Mouse (Mus musculus) limb, embryonic 10.5 days (tissue): ENCODE results near the gene Lmx1a. TPM values are rescaled to one million over a fixed set of nuclear protein-coding genes. Genes with fewer than 3 reads are reported as not detected.

Source experiments
- DNase-seq: peaks from one replicate; pipeline ENCODE4 v3.0.0-alpha.2; 2017; ENCODE audit warnings: low spot score
- H3K27ac ChIP-seq: fragments of 300-500 bp; sonication (generic); 2 replicates; pipeline ENCODE4 v1.5.1; 2016; ENCODE audit warnings: mild to moderate bottlenecking
- H3K27me3 ChIP-seq: fragments of 300-500 bp; sonication (generic); 2 replicates; pipeline ENCODE4 v1.6.1; 2016; ENCODE audit warnings: low read depth, mild to moderate bottlenecking; ENCODE audit not compliant: poor library complexity, severe bottlenecking
- H3K36me3 ChIP-seq: fragments of 300-500 bp; sonication (generic); 2 replicates; pipeline ENCODE4 v1.6.1; 2016; ENCODE audit warnings: mild to moderate bottlenecking, moderate library complexity
- H3K4me1 ChIP-seq: fragments of 300-500 bp; sonication (generic); 2 replicates; pipeline ENCODE4 v1.6.1; 2016
- H3K4me3 ChIP-seq: fragments of 300-500 bp; sonication (generic); 2 replicates; pipeline ENCODE4 v1.5.1; 2016; ENCODE audit warnings: mild to moderate bottlenecking, moderate library complexity
- H3K9me3 ChIP-seq: fragments of 300-500 bp; sonication (generic); replicated peaks from 2 replicates; pipeline ENCODE4 v1.6.1; 2016; ENCODE audit warnings: mild to moderate bottlenecking
- WGBS: fragments of 180-500 bp; shearing (Covaris S2); methylation state at CpG from one replicate; pipeline ENCODE4 v1.1.7; 2016; 5-methylcytosine and 5-hydroxymethylcytosine counted together
- polyA plus RNA-seq: library from polyadenylated mRNA; unstranded; fragments of >200 nt; fragmentation: Nextera tagmentation; extraction: Ambion mirVana; gene quantifications from 2 replicates; pipeline ENCODE4 v1.2.1, GENCODE M21; 2016

Gene Lmx1a
- polyA plus RNA-seq, 1 experiment from 2014 or later: 1.2 TPM

- no peaks in the 10 kb centered on the region for H3K9me3 ChIP-seq
- WGBS: 84% methylated on average over 7 of the region's 7 CpGs
- no peak overlapping the region for H3K4me3 ChIP-seq
- H3K27me3 ChIP-seq: peaks cover 9% of the 10 kb centered on the region
- no peak for DNase-seq
- 0 out of 2 replicates have a peak, but pooled peaks cover 4% of the 10 kb centered on the region for H3K4me1 ChIP-seq
- no peaks in the 10 kb centered on the region for H3K36me3 ChIP-seq
- H3K27ac ChIP-seq: no peak overlapping the region
These were observed 16.5 kb downstream of the Lmx1a start for GRCm38 (mm10) chr1:167705527-167705926.

- peak; percentile 27 for DNase-seq
- H3K9me3 ChIP-seq: no peaks in the 10 kb centered on the region
- no peaks in the 10 kb centered on the region for H3K36me3 ChIP-seq
- H3K4me1 ChIP-seq: 0 out of 2 replicates have a peak, but pooled peaks cover 4% of the 10 kb centered on the region
- H3K27me3 ChIP-seq: no peaks in the 10 kb centered on the region
- WGBS: 66% methylated on average over 5 of the region's 5 CpGs
- H3K4me3 ChIP-seq: no peak overlapping the region
- H3K27ac ChIP-seq: no peak overlapping the region
These were observed 19.7 kb downstream of the Lmx1a start for GRCm38 (mm10) chr1:167708761-167709160.

DNA sequence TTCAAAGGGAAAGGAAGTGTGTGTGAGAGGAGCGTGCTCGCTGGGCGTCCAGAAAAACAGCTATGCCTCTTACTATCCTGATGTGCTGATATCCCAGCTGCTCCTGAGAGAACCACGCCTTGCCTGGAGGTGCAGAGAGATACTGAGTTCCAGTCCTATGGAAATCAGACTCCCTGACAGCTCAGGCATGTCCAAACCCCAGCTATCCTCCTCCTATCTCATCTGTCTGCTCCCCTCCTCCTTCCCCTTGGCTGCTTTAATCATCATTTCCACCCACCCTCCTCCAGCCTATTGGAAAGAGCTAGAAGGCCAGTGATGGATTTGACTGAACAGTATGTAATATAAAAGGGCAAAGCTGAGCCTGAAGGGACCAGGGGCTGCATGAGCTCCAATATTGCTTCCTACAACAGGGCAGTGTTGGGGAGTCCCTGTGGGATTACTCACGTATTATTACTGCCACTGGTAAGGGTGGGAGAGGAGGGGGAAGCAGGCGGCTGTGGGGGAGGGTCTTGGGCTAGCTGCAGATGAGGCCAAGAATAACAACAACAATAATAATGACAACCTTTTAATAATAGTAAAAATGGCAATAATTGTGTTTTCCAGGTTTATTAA lies 26.8 kb downstream of the Lmx1a start:
- H3K36me3 ChIP-seq: no peaks in the 10 kb centered on the region
- no peak overlapping the region for H3K4me3 ChIP-seq
- DNase-seq: no peak
- no peaks in the 10 kb centered on the region for H3K9me3 ChIP-seq
- WGBS: 71% methylated on average over 6 of the region's 6 CpGs
- H3K27ac ChIP-seq: no peak overlapping the region
- H3K27me3 ChIP-seq: 0 out of 2 replicates have a peak, but pooled peaks cover 6% of the 10 kb centered on the region
- H3K4me1 ChIP-seq: 0 out of 2 replicates have a peak, but pooled peaks cover 4% of the 10 kb centered on the region

- Histone ChIP-seq H3K27me3 (peaks cover 20% of the 10 kb centered on the region), H3K36me3 (no peaks in the 10 kb centered on the region), H3K4me3 (no peak overlapping the region), H3K9me3 (no peaks in the 10 kb centered on the region), H3K4me1 (peaks cover 10% of the 10 kb centered on the region), H3K27ac (no peak overlapping the region)
- peak; percentile 41 for DNase-seq
- 6% methylated on average over 6 of the region's 6 CpGs for WGBS
These were observed 45.4 kb downstream of the Lmx1a start for GRCm38 (mm10) chr1:167734471-167734870.

DNA sequence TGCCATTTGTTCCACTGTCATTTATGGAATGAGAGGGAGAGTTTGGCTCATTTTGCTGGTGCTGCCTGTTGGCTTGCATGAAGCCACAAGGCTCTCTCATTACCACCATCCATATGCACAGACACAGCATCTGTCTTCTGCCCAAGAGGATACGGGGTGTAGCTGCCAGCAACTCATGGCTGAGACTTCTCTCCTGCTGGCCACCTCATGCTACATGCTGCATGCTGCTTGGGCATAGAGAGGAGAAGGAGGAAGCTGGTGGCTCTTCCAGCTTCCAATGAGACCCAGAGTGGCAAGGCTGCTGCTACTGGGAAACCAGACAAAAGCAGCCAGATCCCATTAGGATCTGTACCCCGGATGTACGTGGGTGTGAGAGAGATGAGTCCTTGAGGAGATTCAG lies 47.8 kb downstream of the Lmx1a start:
- Histone ChIP-seq H3K4me1 (peaks cover 10% of the 10 kb centered on the region), H3K4me3 (no peak overlapping the region), H3K27me3 (peaks cover 14% of the 10 kb centered on the region), H3K9me3 (no peaks in the 10 kb centered on the region), H3K27ac (no peak overlapping the region), H3K36me3 (no peaks in the 10 kb centered on the region)
- no peak for DNase-seq
- WGBS: 83% methylated on average over 3 of the region's 3 CpGs

DNA sequence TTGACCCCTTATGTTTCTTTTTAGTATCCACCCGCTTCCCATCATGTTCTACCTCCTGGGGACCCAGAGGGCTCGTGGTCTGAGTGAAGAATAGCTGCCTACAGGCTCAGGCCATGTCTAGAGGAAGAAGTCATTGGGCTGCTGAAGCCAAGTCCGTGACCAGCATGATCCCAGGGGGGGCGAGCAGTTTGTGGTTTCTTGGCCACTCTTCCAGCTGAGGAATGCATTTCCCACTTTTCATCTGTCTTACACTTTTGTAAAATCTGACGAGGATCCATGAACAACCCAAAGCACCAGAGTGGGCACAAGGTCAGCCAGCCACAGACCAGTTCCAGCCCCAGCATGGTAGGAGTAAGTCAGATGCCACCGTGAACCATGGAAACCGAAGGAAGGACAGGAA lies 50.2 kb downstream of the Lmx1a start:
- WGBS: 88% methylated on average over 7 of the region's 7 CpGs
- Histone ChIP-seq H3K4me1 (peaks cover 3% of the 10 kb centered on the region), H3K36me3 (no peaks in the 10 kb centered on the region), H3K27ac (no peak overlapping the region), H3K4me3 (no peak overlapping the region), H3K9me3 (no peaks in the 10 kb centered on the region), H3K27me3 (peaks cover 6% of the 10 kb centered on the region; the same call in 1 of the 2 replicates)
- DNase-seq: no peak

DNA sequence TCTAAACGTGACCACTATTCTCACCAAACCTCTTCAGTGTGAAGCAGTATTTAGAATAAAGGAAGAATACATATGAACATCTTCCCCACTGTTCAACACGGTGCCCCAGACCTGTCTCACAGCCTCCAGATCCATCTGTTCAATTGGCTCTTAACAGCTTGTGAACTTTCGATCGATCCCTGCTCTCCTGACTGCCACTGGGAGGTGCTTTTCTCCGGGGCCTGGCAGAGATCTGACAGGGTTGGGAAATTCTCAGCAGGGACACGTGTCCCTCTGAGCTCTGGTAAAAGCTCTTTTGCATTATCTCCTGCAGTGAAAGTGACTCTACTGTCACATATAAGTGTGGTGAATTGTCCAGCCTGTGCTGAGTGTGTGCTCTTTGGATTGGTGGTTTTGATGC lies 57.6 kb downstream of the Lmx1a start:
- H3K27ac ChIP-seq: no peak overlapping the region
- H3K36me3 ChIP-seq: no peaks in the 10 kb centered on the region
- no peak overlapping the region for H3K4me3 ChIP-seq
- H3K27me3 ChIP-seq: no peaks in the 10 kb centered on the region
- WGBS: 39% methylated on average over 6 of the region's 6 CpGs
- no peak for DNase-seq
- no peaks in the 10 kb centered on the region for H3K9me3 ChIP-seq
- H3K4me1 ChIP-seq: no peaks in the 10 kb centered on the region

DNA sequence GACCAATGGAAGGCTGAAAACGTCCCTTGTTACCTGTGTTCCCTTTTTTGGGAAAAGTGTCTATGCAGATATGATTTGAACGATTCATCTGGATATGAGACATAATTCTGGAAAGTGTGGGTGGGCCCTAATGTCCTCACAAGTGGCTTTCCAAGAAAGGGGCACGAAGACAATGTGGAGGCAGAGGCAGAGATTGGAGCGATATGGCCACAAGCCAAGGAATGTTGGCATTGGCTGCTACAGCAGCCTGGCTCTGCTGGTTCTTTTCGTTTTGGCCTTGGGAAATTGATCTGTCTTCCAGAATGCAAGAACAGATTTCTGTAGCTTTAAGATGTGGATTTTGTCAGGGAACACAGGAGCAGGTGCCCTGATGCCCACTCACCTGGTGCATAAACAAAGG lies 63.6 kb downstream of the Lmx1a start:
- H3K4me3 ChIP-seq: no peak overlapping the region
- H3K27ac ChIP-seq: no peak overlapping the region
- H3K36me3 ChIP-seq: no peaks in the 10 kb centered on the region
- DNase-seq: no peak
- H3K9me3 ChIP-seq: no peaks in the 10 kb centered on the region
- H3K27me3 ChIP-seq: peaks cover 12% of the 10 kb centered on the region; the same call in 1 of the 2 replicates
- peaks cover 40% of the 10 kb centered on the region for H3K4me1 ChIP-seq
- 89% methylated on average over 5 of the region's 5 CpGs for WGBS

GRCm38 (mm10) chr1:167754085-167754484 lies 65.0 kb downstream of the Lmx1a start:
- no peaks in the 10 kb centered on the region for H3K9me3 ChIP-seq
- no peaks in the 10 kb centered on the region for H3K36me3 ChIP-seq
- peak overlapping the region; percentile 14; the same call in 1 of the 2 replicates for H3K4me3 ChIP-seq
- peak overlapping the region; percentile 72; the same call in 1 of the 2 replicates for H3K27ac ChIP-seq
- peak; percentile 50 for DNase-seq
- WGBS: 41% methylated on average over 4 of the region's 4 CpGs
- H3K4me1 ChIP-seq: peaks cover 54% of the 10 kb centered on the region
- peaks cover 12% of the 10 kb centered on the region; the same call in 1 of the 2 replicates for H3K27me3 ChIP-seq

GRCm38 (mm10) chr1:167754636-167755522 lies 65.8 kb downstream of the Lmx1a start:
- H3K4me3 ChIP-seq: peak overlapping the region; percentile 14
- peaks cover 12% of the 10 kb centered on the region; the same call in 1 of the 2 replicates for H3K27me3 ChIP-seq
- no peaks in the 10 kb centered on the region for H3K36me3 ChIP-seq
- peaks cover 62% of the 10 kb centered on the region for H3K4me1 ChIP-seq
- DNase-seq: peak; percentile 45
- peak overlapping the region; percentile 72 for H3K27ac ChIP-seq
- WGBS: 19% methylated on average over 14 of the region's 14 CpGs
- H3K9me3 ChIP-seq: no peaks in the 10 kb centered on the region

- Histone ChIP-seq H3K27ac (peak overlapping the region; percentile 54), H3K36me3 (no peaks in the 10 kb centered on the region), H3K27me3 (peaks cover 5% of the 10 kb centered on the region; the same call in 1 of the 2 replicates), H3K4me3 (no peak overlapping the region), H3K4me1 (peaks cover 90% of the 10 kb centered on the region), H3K9me3 (no peaks in the 10 kb centered on the region)
- WGBS: 20% methylated on average over 8 of the region's 8 CpGs
- DNase-seq: no peak
These were observed 69.2 kb downstream of the Lmx1a start for GRCm38 (mm10) chr1:167758208-167758607.

DNA sequence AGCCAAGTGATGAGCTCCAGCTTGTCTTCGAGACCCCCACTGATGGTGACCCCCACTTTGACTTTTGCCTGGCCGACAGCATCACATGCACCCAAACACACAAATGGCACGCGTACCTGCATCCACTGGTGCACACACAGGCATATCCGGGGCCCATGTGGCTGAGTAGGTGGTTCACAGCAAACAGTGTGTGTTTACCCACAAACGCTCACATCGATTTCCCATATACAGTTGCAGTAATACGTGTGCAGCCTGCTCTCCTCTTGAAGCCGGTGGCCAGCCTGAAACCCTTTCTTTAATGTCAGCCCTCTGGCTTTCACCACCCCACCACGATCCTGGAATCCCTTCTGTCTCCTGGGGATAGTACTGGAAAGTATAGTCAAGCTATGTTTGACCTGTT lies 71.3 kb downstream of the Lmx1a start:
- no peak for DNase-seq
- Histone ChIP-seq H3K27me3 (0 out of 2 replicates have a peak, but pooled peaks cover 3% of the 10 kb centered on the region), H3K36me3 (no peaks in the 10 kb centered on the region), H3K9me3 (no peaks in the 10 kb centered on the region), H3K4me3 (no peak overlapping the region), H3K27ac (0 out of 2 replicates have a peak overlapping the region, but pooled peaks have one; percentile 46), H3K4me1 (peaks cover 69% of the 10 kb centered on the region)
- 93% methylated on average over 10 of the region's 10 CpGs for WGBS

GRCm38 (mm10) chr1:167761785-167762223 lies 72.8 kb downstream of the Lmx1a start:
- WGBS: 31% methylated on average over 13 of the region's 13 CpGs
- H3K4me3 ChIP-seq: no peak overlapping the region
- H3K9me3 ChIP-seq: no peaks in the 10 kb centered on the region
- 0 out of 2 replicates have a peak, but pooled peaks cover 3% of the 10 kb centered on the region for H3K27me3 ChIP-seq
- no peak for DNase-seq
- H3K4me1 ChIP-seq: peaks cover 56% of the 10 kb centered on the region
- H3K36me3 ChIP-seq: no peaks in the 10 kb centered on the region
- peak overlapping the region; percentile 74 for H3K27ac ChIP-seq
